Mouse (Mus musculus) limb, embryonic 11.5 days (tissue): Measurements from ENCODE around the gene Ccdc9b. TPM values are rescaled to one million over a fixed set of nuclear protein-coding genes. Genes with fewer than 3 reads are reported as not detected.

Experiments used
- ATAC-seq: fragments of 200-750 bp; cut with Nextera tagmentation; 2 replicates; pipeline ENCODE4 v1.8.0; 2017; ENCODE audit warnings: low read depth; ENCODE audit not compliant: insufficient number of reproducible peaks, low FRiP score, low TSS enrichment
- DNase-seq: peaks from one replicate; pipeline ENCODE4 v3.0.0-alpha.2; 2015; ENCODE audit warnings: low spot score
- H3K27ac ChIP-seq: fragments of 300-500 bp; sonication (generic); replicated peaks from 2 replicates; pipeline ENCODE4 v1.5.1; 2014; ENCODE audit warnings: low read depth, mild to moderate bottlenecking, low read length
- H3K27me3 ChIP-seq: fragments of 300-500 bp; sonication (generic); 2 replicates; pipeline ENCODE4 v1.6.1; 2014; ENCODE audit warnings: mild to moderate bottlenecking, low read length, mixed read lengths; ENCODE audit not compliant: control insufficient read depth, insufficient read depth
- H3K36me3 ChIP-seq: fragments of 300-500 bp; sonication (generic); 2 replicates; pipeline ENCODE4 v1.6.1; 2014; ENCODE audit warnings: mild to moderate bottlenecking, low read length, moderate library complexity, mixed read lengths; ENCODE audit not compliant: control insufficient read depth, insufficient read depth
- H3K4me1 ChIP-seq: fragments of 300-500 bp; sonication (generic); 2 replicates; pipeline ENCODE4 v1.6.1; 2014; ENCODE audit warnings: low read length, mixed read lengths; ENCODE audit not compliant: control insufficient read depth, insufficient read depth
- H3K4me2 ChIP-seq: fragments of 300-500 bp; sonication (generic); 2 replicates; pipeline ENCODE4 v1.6.1; 2014; ENCODE audit warnings: low read depth, mild to moderate bottlenecking, moderate library complexity; ENCODE audit not compliant: severe bottlenecking
- H3K4me3 ChIP-seq: fragments of 300-500 bp; sonication (generic); 2 replicates; pipeline ENCODE4 v1.5.1; 2014; ENCODE audit warnings: low read depth, low read length
- H3K9ac ChIP-seq: fragments of 300-500 bp; sonication (generic); 2 replicates; pipeline ENCODE4 v1.6.1; 2014; ENCODE audit warnings: mild to moderate bottlenecking, low read length
- H3K9me3 ChIP-seq: fragments of 300-500 bp; sonication (generic); 2 replicates; pipeline ENCODE4 v1.6.1; 2016; ENCODE audit warnings: low read length; ENCODE audit not compliant: control insufficient read depth
- WGBS: fragments of 180-500 bp; shearing (Covaris S2); extraction: QIAGEN DNeasy Blood & Tissue Kit; methylation state at CpG from one replicate; pipeline ENCODE4 v1.1.7; 2014; 5-methylcytosine and 5-hydroxymethylcytosine counted together
- polyA plus RNA-seq: library from polyadenylated mRNA; unstranded; fragments of >200 nt; fragmentation: Nextera tagmentation; extraction: Ambion mirVana; gene quantifications from 2 replicates; pipeline ENCODE4 v1.2.1, GENCODE M21; 2014

Ccdc9b gene
- polyA plus RNA-seq, 1 experiment from 2014 or later = 0.04 TPM

DNA sequence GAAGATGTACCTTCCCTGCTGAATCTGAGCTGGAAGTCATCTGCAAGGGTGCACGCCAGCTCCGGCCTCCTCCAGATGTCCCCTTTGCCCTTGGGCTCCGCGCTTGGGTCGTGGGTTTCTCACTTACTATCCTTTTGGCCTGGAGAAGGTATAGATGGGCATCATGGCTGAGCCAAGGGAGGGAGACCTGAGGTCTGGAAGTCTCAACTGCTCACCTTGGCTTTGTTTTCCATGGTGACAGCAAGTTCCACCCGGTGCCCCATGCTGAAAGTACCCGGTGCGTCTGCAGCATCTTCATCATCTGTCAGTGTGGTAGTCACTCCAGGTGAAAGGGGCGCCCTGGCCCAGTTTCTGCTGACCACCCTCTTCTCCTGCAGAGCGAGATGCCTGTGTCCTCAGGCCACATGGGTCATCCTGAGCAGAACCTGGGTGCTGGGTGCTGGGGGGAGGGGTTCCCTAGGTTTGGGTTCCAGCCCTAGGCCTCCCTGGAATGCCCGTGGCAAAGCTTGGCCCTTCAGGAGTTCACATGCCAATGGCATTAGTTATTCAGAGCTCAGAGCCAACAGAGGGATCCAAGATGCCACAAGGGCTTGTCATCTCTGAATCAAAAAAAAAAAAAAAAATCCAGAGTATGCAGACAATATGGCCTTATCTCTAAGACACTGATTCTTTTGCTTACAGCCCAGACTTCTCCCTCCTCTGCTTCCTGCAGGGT lies 2.0 kb downstream of the Ccdc9b start:
- H3K9ac ChIP-seq = no peak overlapping the region
- DNase-seq (no peak), ATAC-seq (no peak)
- H3K27me3 ChIP-seq = peaks cover 13% of the 10 kb centered on the region
- no peak overlapping the region for H3K4me3 ChIP-seq
- H3K4me1 ChIP-seq = peaks cover 8% of the 10 kb centered on the region; the same call in 1 of the 2 replicates
- H3K4me2 ChIP-seq = no peak overlapping the region
- 79% methylated on average over 11 of the region's 11 CpGs for WGBS
- no peak overlapping the region for H3K27ac ChIP-seq
- H3K9me3 ChIP-seq = no peaks in the 10 kb centered on the region
- H3K36me3 ChIP-seq = no peaks in the 10 kb centered on the region

DNA sequence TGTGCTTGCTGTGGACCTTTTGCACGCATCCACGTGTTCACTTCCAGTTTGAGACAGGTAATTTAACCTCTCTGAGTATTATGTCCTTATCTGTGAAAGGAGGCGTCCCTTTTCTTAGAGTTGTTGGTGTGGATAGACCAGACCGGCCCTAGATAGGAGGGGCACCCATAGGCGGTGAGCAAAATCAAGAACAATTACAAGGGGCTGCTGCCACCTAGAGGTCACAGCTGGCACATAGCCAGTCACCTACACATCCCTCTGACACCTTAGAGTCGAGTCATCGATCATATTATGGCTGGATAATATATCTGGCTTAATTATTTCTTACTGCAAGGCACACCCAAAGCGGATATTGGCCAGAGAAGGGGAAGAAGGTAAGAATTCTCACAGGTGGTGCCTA lies 2.6 kb downstream of the Ccdc9b start:
- no peaks in the 10 kb centered on the region for H3K9me3 ChIP-seq
- H3K27me3 ChIP-seq = peaks cover 13% of the 10 kb centered on the region
- no peak overlapping the region for H3K4me3 ChIP-seq
- 12% methylated on average over 8 of the region's 8 CpGs for WGBS
- H3K36me3 ChIP-seq = no peaks in the 10 kb centered on the region
- H3K4me2 ChIP-seq = no peak overlapping the region
- H3K4me1 ChIP-seq = peaks cover 8% of the 10 kb centered on the region; the same call in 1 of the 2 replicates
- ATAC-seq (0 out of 2 replicates have a peak, but pooled peaks have one; percentile 28), DNase-seq (peak; percentile 78)
- no peak overlapping the region for H3K27ac ChIP-seq
- H3K9ac ChIP-seq = no peak overlapping the region

DNA sequence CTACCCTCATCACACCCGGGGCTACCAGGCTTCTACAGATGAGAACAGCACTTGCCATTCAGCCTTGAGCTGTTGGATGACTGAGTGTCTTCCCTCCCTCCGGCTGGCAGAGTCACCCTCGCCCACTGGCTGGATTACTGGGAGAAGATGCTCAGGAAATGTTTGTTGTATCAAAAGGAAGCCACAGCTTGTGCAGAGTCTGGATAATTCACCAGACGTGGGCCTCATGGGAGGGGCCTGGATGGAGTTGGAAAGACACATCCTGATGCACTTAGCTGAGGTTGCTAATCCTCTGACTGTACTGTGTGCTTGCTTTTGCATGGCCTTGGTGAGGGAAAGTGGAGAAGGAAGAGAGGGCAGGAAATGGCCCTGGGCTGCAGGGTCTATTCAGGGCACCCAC lies 6.4 kb downstream of the Ccdc9b start:
- H3K9me3 ChIP-seq = no peaks in the 10 kb centered on the region
- ATAC-seq (no peak), DNase-seq (no peak)
- H3K36me3 ChIP-seq = no peaks in the 10 kb centered on the region
- H3K27me3 ChIP-seq = peaks cover 5% of the 10 kb centered on the region
- no peak overlapping the region for H3K27ac ChIP-seq
- no peak overlapping the region for H3K4me3 ChIP-seq
- no peak overlapping the region for H3K9ac ChIP-seq
- 87% methylated on average over 4 of the region's 4 CpGs for WGBS
- H3K4me1 ChIP-seq = peaks cover 10% of the 10 kb centered on the region; the same call in 1 of the 2 replicates
- H3K4me2 ChIP-seq = no peak overlapping the region

DNA sequence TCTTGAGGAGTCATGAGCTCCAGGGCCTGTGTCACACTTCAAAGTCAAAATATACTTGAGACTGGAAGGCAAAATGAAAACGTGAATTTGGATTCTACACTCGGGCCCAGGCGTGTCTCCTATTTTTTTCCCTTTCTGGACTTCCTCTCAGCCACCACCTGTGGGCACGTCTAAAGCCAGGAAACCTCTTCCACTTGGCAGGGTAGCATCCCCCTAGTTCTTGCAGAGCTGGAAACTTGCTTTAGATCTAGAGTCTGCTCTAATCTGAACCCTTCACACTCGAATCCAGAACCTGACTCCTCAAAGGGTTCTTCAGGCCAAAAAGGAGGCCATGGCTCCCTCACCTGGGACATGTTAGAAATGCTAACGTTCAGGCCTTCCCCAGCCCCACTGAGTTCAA lies 7.1 kb downstream of the Ccdc9b start:
- no peak for ATAC-seq
- Histone ChIP-seq H3K4me2 (no peak overlapping the region), H3K9me3 (no peaks in the 10 kb centered on the region), H3K4me3 (no peak overlapping the region), H3K27me3 (no peaks in the 10 kb centered on the region), H3K27ac (no peak overlapping the region), H3K9ac (no peak overlapping the region), H3K4me1 (peaks cover 13% of the 10 kb centered on the region), H3K36me3 (no peaks in the 10 kb centered on the region)
- 85% methylated on average over 6 of the region's 6 CpGs for WGBS
- no peak for DNase-seq

DNA sequence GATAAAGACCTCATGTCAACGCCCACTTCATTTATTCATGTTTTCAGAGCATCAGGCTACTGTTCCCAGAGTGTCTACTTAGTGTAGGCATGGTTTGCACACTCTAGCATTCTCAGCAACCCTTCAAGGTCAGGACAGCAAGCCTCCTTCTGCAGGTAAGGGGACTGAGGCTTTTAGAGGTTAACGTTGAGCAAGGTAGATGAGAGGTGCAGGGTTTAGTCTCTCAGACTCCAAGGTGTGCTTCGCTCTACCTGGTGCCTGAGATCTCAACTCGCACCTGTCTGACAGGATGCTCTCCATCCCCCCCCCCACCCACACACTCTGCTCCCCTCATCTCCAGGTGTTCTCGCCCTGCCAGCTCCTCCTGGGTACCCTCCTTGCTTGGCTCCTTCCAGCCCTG lies 8.3 kb downstream of the Ccdc9b start:
- Histone ChIP-seq H3K9ac (no peak overlapping the region), H3K4me2 (no peak overlapping the region), H3K27me3 (no peaks in the 10 kb centered on the region), H3K27ac (no peak overlapping the region), H3K4me1 (peaks cover 20% of the 10 kb centered on the region), H3K4me3 (no peak overlapping the region), H3K9me3 (no peaks in the 10 kb centered on the region), H3K36me3 (no peaks in the 10 kb centered on the region)
- WGBS = 87% methylated on average over 5 of the region's 5 CpGs
- DNase-seq = no peak
- ATAC-seq = no peak

DNA sequence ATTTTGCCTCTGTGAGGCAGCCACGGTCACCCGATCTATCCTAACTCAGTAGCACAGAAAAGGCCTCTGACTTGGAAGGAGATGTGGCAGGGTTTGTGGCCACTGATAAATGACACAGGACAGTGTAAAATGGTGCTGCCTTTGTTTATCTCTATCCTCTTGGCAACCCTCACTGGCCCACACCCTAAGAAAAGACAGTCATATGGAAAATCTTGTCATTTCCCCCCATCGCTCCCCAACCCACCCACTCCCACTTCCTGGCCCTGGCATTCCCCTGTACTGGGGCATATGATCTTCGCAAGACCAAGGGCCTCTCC lies 9.7 kb downstream of the Ccdc9b start:
- H3K4me1 ChIP-seq = peaks cover 20% of the 10 kb centered on the region
- H3K27ac ChIP-seq = no peak overlapping the region
- no peaks in the 10 kb centered on the region for H3K27me3 ChIP-seq

DNA sequence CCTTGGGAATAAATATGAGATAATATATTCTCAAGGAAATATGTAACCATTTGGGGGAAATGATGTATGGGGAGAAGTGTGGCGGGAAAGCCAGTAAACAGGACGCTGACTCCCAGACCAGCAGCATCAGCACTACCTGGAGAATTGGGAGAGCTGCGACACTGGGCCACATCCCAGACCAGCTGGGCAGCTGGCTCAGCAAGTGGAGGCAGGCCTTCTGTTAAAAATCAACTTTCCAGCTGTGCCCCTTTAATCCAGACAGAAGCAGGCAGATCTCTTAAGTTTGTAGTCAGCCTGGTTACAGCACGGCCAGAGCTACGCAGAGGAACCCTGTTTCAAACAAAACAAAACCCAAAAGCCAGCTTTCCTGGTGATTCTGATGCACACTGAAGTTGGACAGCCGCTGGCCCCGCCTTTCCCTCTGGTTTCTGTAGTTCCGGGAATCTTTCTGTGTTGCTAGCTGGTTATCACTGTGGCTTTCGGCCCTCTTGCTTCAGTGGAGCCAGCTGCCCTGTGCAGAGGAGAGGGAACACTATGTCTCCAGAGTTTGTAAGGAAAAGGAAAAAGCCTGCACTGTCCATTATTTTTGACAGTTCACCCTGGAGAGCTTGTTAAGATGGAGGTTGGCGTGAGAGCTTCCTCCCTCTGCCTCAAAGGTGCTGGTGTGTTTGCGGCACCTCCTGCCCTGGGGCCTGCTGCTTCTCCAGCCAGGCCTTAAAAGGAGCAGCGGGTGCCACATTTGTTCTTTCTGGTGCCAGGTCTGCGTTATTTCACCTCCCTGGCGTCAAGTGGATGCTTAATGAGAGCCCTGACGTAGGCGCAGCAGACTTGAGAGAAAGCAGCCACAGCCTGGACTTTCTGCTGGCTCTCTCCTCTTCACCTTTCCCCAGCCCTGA lies 10.3 kb downstream of the Ccdc9b start:
- Histone ChIP-seq H3K9ac (peak overlapping the region; percentile 30; the same call in 1 of the 2 replicates), H3K4me1 (peaks cover 21% of the 10 kb centered on the region), H3K27me3 (no peaks in the 10 kb centered on the region), H3K4me3 (no peak overlapping the region), H3K9me3 (no peaks in the 10 kb centered on the region), H3K36me3 (no peaks in the 10 kb centered on the region), H3K27ac (no peak overlapping the region), H3K4me2 (no peak overlapping the region)
- DNase-seq (peak; percentile 20), ATAC-seq (no peak)
- 54% methylated on average over 16 of the region's 16 CpGs for WGBS

More for the DNA sequence above, 9.7 kb downstream of the Ccdc9b start:
- no peak for ATAC-seq
- Histone ChIP-seq H3K4me2 (no peak overlapping the region), H3K4me3 (no peak overlapping the region), H3K9ac (peak overlapping the region; percentile 30; the same call in 1 of the 2 replicates), H3K9me3 (no peaks in the 10 kb centered on the region), H3K36me3 (no peaks in the 10 kb centered on the region)
- DNase-seq = no peak
- 67% methylated on average over 4 of the region's 4 CpGs for WGBS

DNA sequence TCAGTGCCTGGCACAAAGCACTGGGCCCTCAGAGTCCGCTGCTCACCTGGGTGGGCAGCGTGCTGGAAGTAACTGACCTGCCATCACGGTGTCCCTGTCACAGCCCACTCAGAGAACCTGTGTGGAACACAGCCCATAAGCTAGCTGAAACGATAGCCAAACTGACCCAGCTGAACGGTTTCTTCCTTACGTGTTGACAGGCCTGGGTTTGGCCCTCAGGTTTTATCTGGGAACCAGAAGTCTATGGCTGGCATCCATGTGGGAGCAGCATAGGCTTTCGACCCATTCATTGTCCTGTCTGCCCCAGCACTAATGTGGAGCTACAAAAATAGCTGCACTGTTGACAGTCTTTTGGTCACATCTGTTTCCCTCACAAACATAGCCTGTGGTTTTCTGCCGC lies 12.0 kb downstream of the Ccdc9b start:
- DNase-seq (no peak), ATAC-seq (no peak)
- Histone ChIP-seq H3K4me1 (peaks cover 20% of the 10 kb centered on the region), H3K4me2 (no peak overlapping the region), H3K9me3 (no peaks in the 10 kb centered on the region), H3K4me3 (no peak overlapping the region), H3K36me3 (no peaks in the 10 kb centered on the region), H3K27ac (no peak overlapping the region), H3K27me3 (no peaks in the 10 kb centered on the region), H3K9ac (no peak overlapping the region)
- 86% methylated on average over 8 of the region's 8 CpGs for WGBS
